In genomic region chr1:174216528-174217204, GRCm38 (mm10) we compare ENCODE assay signal across 30 mouse cellular contexts. TPM values are rescaled to one million over a fixed set of nuclear protein-coding genes. Genes with fewer than 3 reads are reported as not detected.
DNase-seq lines count a peak whose midpoint lies in the region; ATAC-seq and TF ChIP-seq lines count a peak whose summit lies in the region.
"Had no signal": no experiment of that assay in that cellular context is flagged by ENCODE, and none has a peak within 500 bp of the region (broad histone marks: within the 10 kb centered on the region; RNA-seq: fewer than 3 reads in every experiment).

No protein-coding gene starts in this region.

- H3K36me3 ChIP-seq in testis, adult 2 months (ENCODE audit: control insufficient read depth, insufficient read depth, low read length), result no peaks in the 10 kb centered on the region
- peaks cover 84% of the 10 kb centered on the region for H3K36me3 ChIP-seq in liver, embryonic 13.5 days
- H3K36me3 ChIP-seq: forebrain, embryonic 10.5 days; hindbrain, embryonic 12.5 days; hindbrain, embryonic 15.5 days had no signal

- no peaks in the 10 kb centered on the region for H3K9me3 ChIP-seq in liver, embryonic 13.5 days (replicated peaks)
- H3K9me3 ChIP-seq: forebrain, embryonic 10.5 days; forebrain, embryonic 13.5 days; hindbrain, embryonic 12.5 days; hindbrain, embryonic 15.5 days had no signal

- H3K9ac ChIP-seq in liver, embryonic 13.5 days, result no peak overlapping the region
- H3K9ac ChIP-seq: forebrain, embryonic 13.5 days; hindbrain, embryonic 12.5 days; hindbrain, embryonic 15.5 days had no signal

- peak overlapping the region; percentile 42; the same call in 1 of the 2 replicates for H3K4me3 ChIP-seq in testis, adult 2 months (ENCODE audit: control insufficient read depth, low read depth, low read length)
- no peak overlapping the region for H3K4me3 ChIP-seq in liver, embryonic 13.5 days (replicated peaks)
- H3K4me3 ChIP-seq: forebrain, embryonic 10.5 days; forebrain, embryonic 13.5 days; hindbrain, embryonic 12.5 days; hindbrain, embryonic 15.5 days had no signal

- no peak for TF ChIP-seq POLR2A in testis, adult 2 months (IDR thresholded peaks at IDR 0.05; ENCODE audit: control insufficient read depth, low read depth, low read length)

- no peaks in the 10 kb centered on the region for H3K27me3 ChIP-seq in testis, adult 2 months (ENCODE audit: control insufficient read depth, insufficient read depth, low read length)
- H3K27me3 ChIP-seq in liver, embryonic 13.5 days, result no peaks in the 10 kb centered on the region
- H3K27me3 ChIP-seq: forebrain, embryonic 13.5 days; hindbrain, embryonic 12.5 days; hindbrain, embryonic 15.5 days; Patski had no signal

- WGBS in liver, embryonic 13.5 days (ENCODE audit: insufficient replicate concordance), result 60% methylated on average over 8 of the region's 8 CpGs

- H3K4me1 ChIP-seq in testis, adult 2 months (ENCODE audit: control insufficient read depth, insufficient read depth, low read length), result no peaks in the 10 kb centered on the region
- H3K4me1 ChIP-seq in liver, embryonic 13.5 days (replicated peaks), result no peaks in the 10 kb centered on the region
- H3K4me1 ChIP-seq: forebrain, embryonic 10.5 days; forebrain, embryonic 13.5 days; hindbrain, embryonic 12.5 days; hindbrain, embryonic 15.5 days had no signal

- H3K27ac ChIP-seq in testis, adult 2 months (ENCODE audit: control insufficient read depth, insufficient read depth, low read depth, low read length), result no peak overlapping the region
- no peak overlapping the region for H3K27ac ChIP-seq in liver, embryonic 13.5 days
- H3K27ac ChIP-seq: forebrain, embryonic 10.5 days; forebrain, embryonic 13.5 days; hindbrain, embryonic 12.5 days; hindbrain, embryonic 15.5 days had no signal

- ATAC-seq in liver, embryonic 13.5 days (ENCODE audit: low read depth), result peak; percentile 57; the same call in 1 of the 2 replicates
- ATAC-seq in megakaryocyte-erythroid progenitor cell, adult 5-6 weeks (replicated peaks; ENCODE audit: low FRiP score, low TSS enrichment, poor library complexity, severe bottlenecking), result peak; percentile 35; the same call in 1 of the 2 replicates
- ATAC-seq: CD4-positive, CD25-positive, alpha-beta regulatory T cell, adult 4 months; forebrain, embryonic 13.5 days; forebrain, embryonic 16.5 days; Patski had no signal

- H3K4me2 ChIP-seq in liver, embryonic 13.5 days, result no peak overlapping the region
- H3K4me2 ChIP-seq: forebrain, embryonic 13.5 days; heart, embryonic 11.5 days; hindbrain, embryonic 12.5 days; hindbrain, embryonic 15.5 days had no signal

- no peak for DNase-seq in testis, postnatal 10 days (ENCODE audit: low spot score)
- DNase-seq in liver, embryonic 13.5 days, result no peak
- no peak for DNase-seq in cerebellum, postnatal 14 days
- no peak for DNase-seq in cerebellum, postnatal 10 days
- DNase-seq: adrenal gland, postnatal 10 days; adrenal gland, postnatal 36 days; cerebellum, adult 11 months; cerebellum, adult 2 months; cerebellum, adult 9-11 months; gastrocnemius, postnatal 14 days had no signal

- no peak for TF ChIP-seq CTCF in testis, adult 2 months (IDR thresholded peaks at IDR 0.05; ENCODE audit: control insufficient read depth, insufficient read depth, insufficient replicate concordance, low read depth, low read length)

RNA-seq across cellular contexts. Expression of gene Olfr419, which starts 35.2 kb away (rescaled TPM):
- polyA plus RNA-seq in testis, adult 2 months (2012; rRNA removed), result not detected in 2 replicates
- polyA plus RNA-seq in liver, embryonic 13.5 days (2015; fragmentation: Nextera tagmentation; extraction: Ambion mirVana), result 0.08 and 0.09 TPM in 2 replicates
- not detected in 2 replicates for total RNA-seq in megakaryocyte-erythroid progenitor cell, adult 5-6 weeks (2014; fragmentation: Nextera tagmentation)
- not detected in 2 replicates for total RNA-seq in megakaryocyte-erythroid progenitor cell, adult 5-6 weeks (2017)
- total RNA-seq: adrenal gland, adult 18-20 months; adrenal gland, postnatal 10 days; adrenal gland, postnatal 36 days; gastrocnemius, adult 18-20 months; gastrocnemius, postnatal 14 days; gastrocnemius, postnatal 4 days; heart, adult 8-10 months; heart, postnatal 25 days; hematopoietic stem cell, adult 5-6 weeks had no signal
- polyA plus RNA-seq: C2C12; CD4-positive, CD25-positive, alpha-beta regulatory T cell, adult 4 months; cerebellum, adult 2 months; embryonic facial prominence, embryonic 11.5 days; forebrain, embryonic 10.5 days; forebrain, embryonic 13.5 days; forebrain, embryonic 16.5 days; heart, embryonic 11.5 days; heart, embryonic 14.5 days; heart, postnatal 0 days; hindbrain, embryonic 12.5 days; hindbrain, embryonic 15.5 days; Patski had no signal

RNA-seq across cellular contexts. Expression of gene Spta1, which starts 44.1 kb away (rescaled TPM):
- polyA plus RNA-seq in testis, adult 2 months (2012; rRNA removed), result 4.4 and 5.2 TPM in 2 replicates
- polyA plus RNA-seq in liver, embryonic 13.5 days (2015; fragmentation: Nextera tagmentation; extraction: Ambion mirVana), result 25.7 and 33.7 TPM in 2 replicates
- 39.3 and 44.3 TPM in 2 replicates for total RNA-seq in megakaryocyte-erythroid progenitor cell, adult 5-6 weeks (2014; fragmentation: Nextera tagmentation)
- total RNA-seq in megakaryocyte-erythroid progenitor cell, adult 5-6 weeks (2017), result 50.4 and 72.5 TPM in 2 replicates
- polyA plus RNA-seq: C2C12, Patski had no signal
